Mouse (Mus musculus) forebrain, embryonic 15.5 days (tissue): ENCODE measurements at regions not wholly inside any gene's neighbourhood (a gene's known extent, or its start where the extent isn't known, plus 50 kb on each side); places are given as distances from the start of the nearest gene placed in this dataset.

Source experiments
- ATAC-seq: fragments of 200-750 bp; cut with Nextera tagmentation; replicated peaks from 2 replicates; pipeline ENCODE4 v1.8.0; 2017; ENCODE audit warnings: mild to moderate bottlenecking, moderate TSS enrichment, moderate library complexity
- H3K27ac ChIP-seq: fragments of 300-500 bp; sonication (generic); replicated peaks from 2 replicates; pipeline ENCODE4 v1.5.1; 2015; ENCODE audit warnings: mild to moderate bottlenecking, inconsistent platforms
- H3K27me3 ChIP-seq: fragments of 300-500 bp; sonication (generic); 2 replicates; pipeline ENCODE4 v1.6.1; 2015; ENCODE audit warnings: inconsistent platforms
- H3K36me3 ChIP-seq: fragments of 300-500 bp; sonication (generic); 2 replicates; pipeline ENCODE4 v1.6.1; 2015; ENCODE audit warnings: mild to moderate bottlenecking, inconsistent platforms
- H3K4me1 ChIP-seq: fragments of 300-500 bp; sonication (generic); 2 replicates; pipeline ENCODE4 v1.6.1; 2015; ENCODE audit warnings: inconsistent platforms
- H3K4me2 ChIP-seq: fragments of 300-500 bp; sonication (generic); replicated peaks from 2 replicates; pipeline ENCODE4 v1.6.1; 2015; ENCODE audit warnings: mild to moderate bottlenecking, inconsistent platforms
- H3K4me3 ChIP-seq: fragments of 300-500 bp; sonication (generic); 2 replicates; pipeline ENCODE4 v1.5.1; 2015; ENCODE audit warnings: mild to moderate bottlenecking, inconsistent platforms
- H3K9ac ChIP-seq: fragments of 300-500 bp; sonication (generic); replicated peaks from 2 replicates; pipeline ENCODE4 v1.6.1; 2015; ENCODE audit warnings: mild to moderate bottlenecking, inconsistent platforms
- H3K9me3 ChIP-seq: fragments of 300-500 bp; sonication (generic); 2 replicates; pipeline ENCODE4 v1.6.1; 2016; ENCODE audit warnings: inconsistent platforms
- WGBS: fragments of 180-500 bp; shearing (Covaris S2); methylation state at CpG from one replicate; pipeline ENCODE4 v1.1.7; 2015; ENCODE audit warnings: mixed read lengths; 5-methylcytosine and 5-hydroxymethylcytosine counted together

DNA sequence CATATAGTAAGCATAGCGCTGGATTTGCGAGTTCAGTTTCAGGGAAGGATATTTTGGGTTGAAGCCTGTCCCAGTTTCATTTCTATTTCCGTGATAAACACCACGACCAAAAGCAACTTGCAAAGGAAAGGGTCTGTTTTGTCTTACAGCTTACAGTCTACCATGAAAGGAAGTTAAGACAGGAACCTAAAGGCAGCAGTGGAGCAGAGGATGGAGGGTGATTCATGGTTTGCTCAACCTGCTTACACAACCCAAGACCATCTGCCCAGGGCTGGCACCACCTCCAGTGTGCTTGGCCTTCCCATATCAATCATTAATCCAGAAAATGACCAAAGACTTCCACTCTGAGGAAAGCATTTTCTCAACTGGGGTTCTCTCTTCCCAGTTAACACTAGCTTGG is 72.2 kb upstream of the Ccdc71l start:
- H3K27ac ChIP-seq: no peak overlapping the region
- no peak for ATAC-seq
- WGBS: 92% methylated on average over 4 of the region's 4 CpGs
- no peak overlapping the region for H3K4me3 ChIP-seq
- H3K4me1 ChIP-seq: no peaks in the 10 kb centered on the region
- no peaks in the 10 kb centered on the region for H3K9me3 ChIP-seq
- no peak overlapping the region for H3K4me2 ChIP-seq
- H3K9ac ChIP-seq: no peak overlapping the region
- no peaks in the 10 kb centered on the region for H3K27me3 ChIP-seq
- H3K36me3 ChIP-seq: no peaks in the 10 kb centered on the region

DNA sequence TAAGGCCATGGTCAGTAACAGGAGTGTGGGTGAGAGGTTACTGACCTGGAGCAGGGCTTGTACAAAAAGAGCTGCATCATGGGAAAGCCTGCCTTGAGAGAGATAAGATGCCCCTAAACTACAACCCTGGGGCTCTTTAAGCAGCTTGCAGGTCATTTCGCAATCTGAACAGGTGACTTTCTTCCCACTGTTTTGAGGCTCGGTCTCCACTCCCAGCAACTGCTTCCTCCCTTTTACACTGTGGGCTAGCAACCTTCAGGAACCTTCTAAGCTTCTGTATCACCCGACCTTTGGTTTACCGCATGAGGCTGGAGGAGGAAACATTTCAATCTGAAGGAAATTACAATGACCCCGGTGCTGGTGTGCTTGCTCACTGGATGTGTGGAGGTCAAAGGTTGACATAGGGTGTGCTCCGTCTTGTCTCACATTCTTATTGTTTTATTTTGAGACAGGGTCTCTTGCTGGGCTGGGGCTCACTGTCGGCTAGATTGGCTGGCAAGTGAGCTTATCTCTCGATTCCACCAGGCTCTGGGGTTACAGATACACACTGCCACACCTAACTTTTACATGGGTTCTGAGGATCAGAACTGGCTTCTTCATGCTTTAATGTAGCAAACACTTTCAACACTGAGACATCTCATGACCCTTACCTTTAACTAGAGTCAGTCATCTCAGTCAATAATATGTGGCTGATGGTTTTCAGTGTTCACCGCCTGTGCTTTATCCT is 71.1 kb upstream of the Ccdc71l start:
- no peaks in the 10 kb centered on the region for H3K27me3 ChIP-seq
- no peak overlapping the region for H3K9ac ChIP-seq
- 88% methylated on average over 9 of the region's 9 CpGs for whole genome bisulfite sequencing
- no peaks in the 10 kb centered on the region for H3K4me1 ChIP-seq
- no peak overlapping the region for H3K4me3 ChIP-seq
- ATAC-seq: no peak
- no peaks in the 10 kb centered on the region for H3K9me3 ChIP-seq
- H3K4me2 ChIP-seq: no peak overlapping the region
- H3K36me3 ChIP-seq: no peaks in the 10 kb centered on the region
- no peak overlapping the region for H3K27ac ChIP-seq

DNA sequence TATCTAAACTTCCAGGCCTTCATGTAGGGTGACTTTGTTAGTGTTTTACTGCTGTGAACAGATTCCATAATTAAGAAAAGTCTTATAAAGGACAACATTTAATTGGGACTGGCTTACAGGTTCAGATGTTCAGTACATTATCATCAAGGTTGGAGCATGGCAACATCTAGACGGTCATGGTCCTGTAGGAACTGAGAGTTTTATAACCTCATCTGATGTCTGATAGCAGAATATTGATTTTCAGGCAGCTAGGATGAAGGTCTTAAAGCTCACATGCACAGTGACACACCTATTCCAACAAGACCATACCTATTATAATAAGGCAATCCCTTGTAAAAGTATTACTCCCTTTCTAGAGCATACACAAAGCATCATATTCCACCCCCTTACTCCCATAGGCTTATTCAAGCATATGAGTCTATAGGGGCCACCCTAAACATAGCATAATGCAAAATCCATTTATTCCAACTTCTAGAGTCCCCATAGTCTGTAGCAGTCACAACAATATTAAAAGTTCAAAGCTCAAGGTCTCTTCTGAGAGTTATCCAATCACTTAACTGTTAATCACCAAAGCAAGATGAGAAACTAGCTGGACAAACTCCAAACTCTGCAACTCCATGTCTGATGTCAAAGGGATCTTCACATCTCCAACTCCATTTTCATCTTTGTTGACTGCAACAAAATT is 63.3 kb upstream of the Ccdc71l start:
- no peaks in the 10 kb centered on the region for H3K9me3 ChIP-seq
- H3K4me2 ChIP-seq: no peak overlapping the region
- no peaks in the 10 kb centered on the region for H3K36me3 ChIP-seq
- no peaks in the 10 kb centered on the region for H3K27me3 ChIP-seq
- no peaks in the 10 kb centered on the region for H3K4me1 ChIP-seq
- H3K9ac ChIP-seq: no peak overlapping the region
- ATAC-seq: no peak
- WGBS: 97% methylated on average over 1 of the region's 1 CpGs
- H3K4me3 ChIP-seq: no peak overlapping the region
- H3K27ac ChIP-seq: no peak overlapping the region
